Mouse (Mus musculus) urinary bladder, adult 18-20 months (tissue): Measurements from ENCODE around the gene Fgf4.
"Not testable (repeated sequence)": the region's sequence is repeated elsewhere in the genome, so short reads cannot be mapped to it uniquely, and the experiment has no call there.

Experiments used
- DNase-seq, 2 experiments: peaks; one replicate each; pipeline ENCODE4 v3.0.0; 2022; ENCODE audit warnings: low spot score in 2 of 2, mixed read lengths in 2 of 2

The Fgf4 gene

DNA sequence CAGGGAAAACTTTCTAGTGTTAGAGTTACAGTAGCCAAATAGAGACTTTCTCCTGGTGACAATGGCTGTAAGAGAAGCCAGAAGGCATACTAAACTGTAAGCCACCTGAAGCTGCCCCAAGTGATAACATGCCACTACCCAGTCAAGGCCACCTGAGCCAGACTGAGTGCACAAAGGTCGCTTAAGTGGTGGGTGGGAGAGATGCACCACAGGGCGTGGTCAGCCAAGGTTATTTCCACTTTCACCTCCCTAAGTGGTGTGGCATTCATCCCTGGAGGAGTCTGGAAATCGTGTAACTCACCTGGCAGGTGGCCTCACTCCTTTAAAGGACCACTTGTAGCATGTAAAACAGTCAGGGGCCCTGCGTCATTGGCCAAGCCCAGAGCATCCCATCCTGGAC is 20.0 kb downstream of the Fgf4 start:
- DNase-seq, result no peak

DNA sequence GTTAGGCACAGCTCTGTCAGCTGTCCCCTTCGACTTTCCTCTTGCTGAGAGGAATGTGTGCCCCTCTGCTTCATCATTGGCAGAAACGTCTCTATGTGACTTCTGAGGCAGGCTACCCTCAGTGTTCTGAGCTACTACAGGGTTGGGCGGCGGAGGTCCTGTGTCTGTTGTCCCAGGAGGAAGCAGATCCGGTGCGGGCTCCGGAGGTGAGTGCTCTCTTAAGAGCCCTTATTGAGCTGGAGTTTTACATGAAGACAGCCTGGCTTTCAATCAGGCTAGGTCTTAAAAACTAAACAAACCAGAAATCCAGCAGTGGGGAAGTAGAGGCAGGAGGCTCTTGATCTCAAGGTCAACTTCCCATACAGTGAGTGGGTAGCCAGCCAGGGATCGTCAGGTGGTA is 20.4 kb downstream of the Fgf4 start:
- no peak for DNase-seq

DNA sequence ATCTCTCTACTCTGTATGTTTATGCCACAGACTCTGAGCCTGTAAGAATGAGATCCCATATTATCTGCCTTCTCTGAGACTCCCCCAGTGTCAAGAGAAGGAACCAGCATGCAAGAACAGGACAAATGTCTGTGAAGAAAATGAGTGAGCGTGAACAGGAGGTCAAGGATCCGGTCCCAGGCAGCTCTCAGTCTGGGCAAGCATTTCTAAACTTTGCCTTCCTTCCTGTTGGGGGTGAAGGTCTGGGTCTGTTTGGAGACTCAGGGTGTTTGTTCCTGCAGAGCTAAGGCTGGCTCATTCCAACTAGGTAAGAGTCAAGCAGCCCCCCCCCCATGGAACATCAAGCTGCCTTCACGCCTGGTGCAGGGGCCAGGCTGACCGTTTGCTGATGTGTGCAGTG is 25.3 kb downstream of the Fgf4 start:
- DNase-seq, result no peak

GRCm38 (mm10) chr7:144873160-144873559 is 26.0 kb downstream of the Fgf4 start:
- no peak for DNase-seq

- DNase-seq, result no peak
Measured at GRCm38 (mm10) chr7:144874226-144874625, 27.1 kb downstream of the Fgf4 start.

- no peak for DNase-seq
Measured at GRCm38 (mm10) chr7:144878401-144878800, 31.2 kb downstream of the Fgf4 start.

DNA sequence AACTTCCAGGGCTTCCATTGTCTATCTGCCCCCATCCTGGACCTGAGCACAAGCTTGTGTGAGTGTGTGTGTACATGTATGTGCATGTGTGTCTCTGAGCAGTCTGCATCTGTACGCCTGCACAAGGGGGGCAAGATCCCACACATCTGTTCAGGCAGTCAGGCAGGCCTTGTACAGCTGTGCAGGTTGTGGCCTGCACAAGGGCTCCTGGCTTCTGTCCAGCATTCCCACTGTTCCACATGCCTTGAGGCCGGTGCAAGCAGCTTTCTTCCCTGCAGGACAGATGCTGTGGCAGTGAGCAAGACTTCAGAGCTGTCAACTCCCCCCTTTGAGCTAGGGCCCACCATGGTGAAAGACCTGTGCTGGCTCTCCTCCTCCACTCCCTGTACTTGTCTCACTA is 35.9 kb downstream of the Fgf4 start:
- no peak for DNase-seq

DNA sequence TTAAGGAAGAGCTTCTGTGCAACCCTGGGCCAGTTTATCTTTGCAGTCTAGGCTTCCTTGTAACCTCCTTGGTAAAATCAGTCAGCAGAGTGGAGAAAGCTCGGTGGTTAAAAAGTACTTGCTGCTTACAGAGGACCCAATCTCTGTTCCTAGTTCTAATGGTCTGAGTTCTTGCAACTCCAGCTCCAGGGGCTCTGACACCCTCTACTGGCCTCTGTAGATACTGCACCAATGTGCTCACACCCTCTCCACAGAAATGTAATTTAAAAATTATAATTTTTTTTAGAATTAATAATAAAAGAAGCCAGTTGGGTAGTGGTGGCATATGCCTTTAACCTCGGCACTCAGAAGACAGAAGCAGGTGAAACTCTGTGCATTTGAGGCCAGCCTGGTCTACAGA is 40.5 kb downstream of the Fgf4 start:
- no peak for DNase-seq

DNA sequence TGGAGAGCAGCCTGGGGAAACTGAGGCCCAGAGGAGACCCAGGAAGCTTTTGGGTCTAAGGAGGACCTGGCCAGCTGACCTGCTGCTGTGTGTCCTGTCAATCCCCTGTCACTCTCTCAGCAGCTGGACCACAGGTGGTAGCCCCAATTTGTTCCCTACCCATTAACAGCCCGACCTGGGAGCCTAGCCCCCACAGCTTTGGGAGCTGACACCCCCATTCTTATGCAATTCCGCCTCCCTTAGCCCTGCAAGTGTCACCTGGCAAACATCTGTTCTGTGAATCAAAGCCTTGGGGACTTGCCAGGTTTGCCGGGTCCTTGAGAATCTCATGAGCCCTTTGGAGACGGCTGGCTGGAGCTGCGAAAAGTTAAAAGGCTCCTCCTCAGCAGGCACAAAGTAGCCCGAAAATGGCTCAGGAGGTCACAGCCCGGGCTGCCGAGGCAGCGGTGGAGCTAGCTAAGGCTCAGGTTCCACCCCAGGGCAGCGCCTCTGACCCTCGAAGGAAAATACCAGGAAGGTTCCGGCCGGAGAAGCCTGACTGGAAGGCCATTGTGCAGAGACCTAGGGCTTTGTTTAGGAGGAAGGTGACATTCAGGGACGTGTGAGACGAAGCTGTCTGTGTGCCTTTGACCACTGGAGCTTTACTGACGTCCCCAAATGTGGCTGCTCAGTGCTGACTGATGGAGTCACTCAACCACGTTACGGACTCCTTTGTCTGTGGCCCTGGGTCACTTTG is 41.6 kb downstream of the Fgf4 start:
- no peak for DNase-seq

GRCm38 (mm10) chr7:144890661-144891060 is 43.5 kb downstream of the Fgf4 start:
- not testable (repeated sequence) for DNase-seq

- DNase-seq, result no peak
Measured at GRCm38 (mm10) chr7:144891863-144892262, 44.7 kb downstream of the Fgf4 start.

DNA sequence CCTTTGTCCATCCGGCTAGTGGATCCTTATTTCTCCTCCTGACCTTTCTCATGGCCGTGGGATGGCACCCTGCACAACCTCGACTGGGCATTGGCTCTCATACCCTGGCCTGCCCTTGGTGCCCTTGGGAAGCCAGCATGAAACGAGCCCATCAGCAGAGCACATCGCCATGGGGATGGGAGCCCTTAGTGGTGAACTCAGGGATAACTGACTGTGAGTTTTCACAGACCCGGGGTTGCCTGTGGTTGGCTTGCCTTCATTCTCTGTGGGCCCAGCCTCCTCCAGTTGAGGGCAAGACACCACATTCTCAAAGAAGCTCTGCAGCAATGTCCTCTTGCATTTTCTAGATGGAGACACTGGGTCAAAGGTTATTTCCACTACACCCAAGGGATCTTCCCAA is 45.2 kb downstream of the Fgf4 start:
- DNase-seq, result no peak

GRCm38 (mm10) chr7:144894191-144894590 is 47.0 kb downstream of the Fgf4 start:
- DNase-seq, result no peak

GRCm38 (mm10) chr7:144894706-144895105 is 47.5 kb downstream of the Fgf4 start:
- no peak for DNase-seq

GRCm38 (mm10) chr7:144895305-144896111 is 48.3 kb downstream of the Fgf4 start:
- DNase-seq, result peak; percentile 26 to 67

DNA sequence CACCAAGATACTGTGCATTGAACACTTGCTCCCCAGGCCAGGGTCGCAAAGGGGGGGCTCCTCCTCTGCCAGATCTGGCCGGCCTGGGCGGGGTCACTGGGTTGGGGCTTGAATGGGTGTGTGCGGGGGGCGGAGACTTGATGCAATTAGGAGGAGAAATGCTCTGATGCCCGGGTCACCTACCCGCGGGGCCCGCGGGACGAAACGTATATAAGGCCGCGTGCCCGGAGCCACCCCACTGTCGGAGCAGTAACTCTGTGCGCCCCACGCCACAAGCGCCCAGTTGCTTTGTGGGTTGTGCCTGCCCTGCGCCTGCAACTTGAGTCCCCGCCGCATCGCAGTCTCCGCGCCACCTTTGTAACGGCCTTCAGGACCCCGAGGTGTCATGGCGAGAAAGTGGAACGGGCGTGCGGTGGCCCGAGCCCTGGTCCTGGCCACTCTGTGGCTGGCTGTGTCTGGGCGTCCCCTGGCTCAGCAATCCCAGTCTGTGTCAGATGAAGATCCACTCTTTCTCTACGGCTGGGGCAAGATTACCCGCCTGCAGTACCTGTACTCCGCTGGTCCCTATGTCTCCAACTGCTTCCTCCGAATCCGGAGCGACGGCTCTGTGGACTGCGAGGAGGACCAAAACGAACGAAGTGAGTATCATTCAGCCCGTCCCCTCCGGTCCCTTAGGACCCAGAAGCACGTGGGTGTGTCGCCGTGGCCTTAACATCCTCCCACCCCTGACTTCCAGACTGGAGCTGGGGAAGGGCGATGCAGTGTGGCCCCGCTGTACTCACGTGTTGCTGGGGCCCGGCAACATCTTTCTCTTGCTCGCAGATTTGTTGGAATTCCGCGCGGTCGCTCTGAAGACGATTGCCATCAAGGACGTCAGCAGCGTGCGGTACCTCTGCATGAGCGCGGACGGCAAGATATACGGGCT is 49.4 kb downstream of the Fgf4 start, which contains the start of gene Fgf15:
TSS of gene Fgf15 (plus strand) at position 238 of the 925 bp plus-strand sequence.
- no peak for DNase-seq

DNA sequence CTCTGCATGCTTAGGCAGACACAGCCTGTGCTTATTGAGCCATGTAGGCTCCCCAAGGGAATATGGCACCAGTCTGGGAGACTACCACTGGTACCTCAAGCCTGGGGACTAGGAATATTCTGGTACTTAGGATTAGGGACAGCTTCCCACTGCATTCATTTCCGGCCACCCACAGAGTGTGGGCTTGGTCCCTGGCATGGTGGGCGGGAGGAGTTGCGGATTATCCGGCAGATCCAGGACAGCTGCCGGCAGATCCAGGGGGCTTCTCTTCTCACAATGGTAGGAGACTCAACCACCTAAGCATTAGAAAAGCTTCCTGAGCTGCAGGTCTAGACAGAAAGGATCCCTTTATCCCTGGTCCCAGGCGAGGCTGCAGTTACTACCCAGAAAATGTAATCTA is 51.3 kb downstream of the Fgf4 start:
- DNase-seq, result no peak

DNA sequence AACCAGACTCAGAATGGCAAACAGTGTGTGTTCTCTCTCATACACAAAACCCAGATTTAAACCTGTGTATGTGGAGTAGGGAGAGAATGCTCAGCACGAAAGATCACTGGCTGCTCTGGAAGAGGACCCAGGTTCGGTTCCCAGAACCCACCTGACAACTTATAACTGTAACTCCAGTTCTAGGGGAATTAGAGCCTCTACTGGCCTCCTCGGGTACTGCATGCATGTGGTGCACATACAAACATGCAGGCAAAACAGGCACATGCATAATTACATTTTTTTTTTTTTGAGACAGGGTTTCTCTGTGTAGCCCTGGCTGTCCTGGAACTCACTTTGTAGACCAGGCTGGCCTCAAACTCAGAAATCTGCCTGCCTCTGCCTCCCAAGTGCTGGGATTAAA is 58.3 kb downstream of the Fgf4 start:
- not testable (repeated sequence) for DNase-seq

GRCm38 (mm10) chr7:144906708-144907397 is 59.7 kb downstream of the Fgf4 start:
- DNase-seq, result no peak

DNA sequence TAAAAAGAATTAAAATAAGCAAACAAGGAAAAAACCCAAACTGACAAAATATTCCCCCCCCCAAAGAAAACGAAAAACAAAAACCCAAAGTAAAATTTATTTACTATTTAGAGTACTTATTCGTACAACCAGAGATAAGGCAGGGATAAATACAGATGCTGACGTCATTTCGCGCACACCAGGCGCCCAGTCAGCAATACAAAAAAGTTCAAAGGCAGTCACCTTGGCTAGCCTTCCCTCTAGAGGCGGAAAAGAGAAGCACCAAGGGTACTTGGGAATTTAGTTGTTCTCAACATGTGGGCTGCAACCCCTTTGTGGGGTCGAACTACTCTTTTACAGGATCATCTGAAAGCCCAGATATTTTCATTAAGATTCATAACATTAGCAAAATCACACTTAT is 60.6 kb downstream of the Fgf4 start:
- DNase-seq, result no peak

GRCm38 (mm10) chr7:144908705-144909104 is 61.5 kb downstream of the Fgf4 start:
- no peak for DNase-seq
